Mouse (Mus musculus): ENCODE measurements around the gene Acp7.

Acp7 gene

GRCm38 (mm10) chr7:28576271-28576914, 54.7 kb downstream of the Acp7 start:
- DNase-seq (ENCODE audit: low spot score): peak; percentile 57

DNA sequence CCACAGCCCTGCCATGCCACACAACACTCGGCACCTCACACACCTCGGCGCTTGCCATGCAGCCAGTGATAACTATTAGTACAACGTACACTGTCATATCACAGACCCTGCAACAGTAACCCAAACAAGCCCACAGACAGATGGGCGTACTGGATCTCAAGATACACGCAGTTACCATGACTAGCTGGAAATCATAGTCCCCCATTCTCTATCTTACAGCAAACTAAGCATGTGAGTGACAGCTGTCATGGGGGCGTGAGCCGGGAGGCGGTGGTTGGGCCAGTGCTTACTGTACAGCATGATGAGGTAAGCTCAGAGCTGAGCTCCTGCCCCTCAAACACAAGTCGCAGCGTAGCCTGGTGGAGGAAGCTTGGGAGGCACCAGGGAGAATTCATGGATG, 55.5 kb downstream of the Acp7 start:
- peak; percentile 73 for DNase-seq (ENCODE audit: low spot score)

DNA sequence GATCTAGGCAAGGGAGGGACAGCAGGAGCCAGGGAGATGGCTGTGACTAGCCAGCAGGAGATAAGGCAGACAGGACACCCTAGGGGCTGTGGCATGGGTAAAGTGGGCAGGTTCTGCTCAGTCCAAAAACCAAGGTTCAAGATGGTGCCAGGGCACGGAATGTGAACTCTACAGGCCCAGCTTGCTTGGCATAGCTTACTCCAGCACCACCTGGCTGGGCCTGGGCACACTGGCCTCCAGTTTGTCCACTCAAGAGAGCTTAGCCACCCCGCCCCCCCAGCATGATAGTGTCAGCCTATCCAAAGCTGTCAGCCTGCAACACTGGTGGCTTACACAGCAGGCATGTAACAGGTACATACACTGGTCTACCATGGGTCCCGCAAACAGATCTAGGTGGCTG, 57.9 kb downstream of the Acp7 start:
- no peak for DNase-seq (ENCODE audit: low spot score)

DNA sequence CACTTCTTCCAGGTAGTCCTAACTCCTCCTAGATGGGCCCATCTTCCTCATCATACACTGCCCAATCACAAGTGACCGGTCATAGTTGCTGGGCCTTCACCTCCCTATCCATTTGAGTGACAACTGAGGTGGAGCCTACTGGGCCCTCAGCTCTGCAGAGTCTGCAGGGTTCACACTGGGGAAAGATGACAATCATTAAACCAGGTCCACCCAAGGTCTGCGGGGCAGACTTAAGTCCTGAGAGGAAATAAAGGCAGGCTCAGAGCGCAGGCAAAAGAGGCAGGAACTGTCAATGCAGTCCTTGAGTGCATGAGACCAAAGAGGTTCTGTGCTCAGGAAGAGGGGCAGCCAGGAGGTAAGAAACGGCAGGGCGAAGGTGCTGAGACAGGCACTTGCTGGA, 58.4 kb downstream of the Acp7 start:
- no peak for DNase-seq (ENCODE audit: low spot score)

DNA sequence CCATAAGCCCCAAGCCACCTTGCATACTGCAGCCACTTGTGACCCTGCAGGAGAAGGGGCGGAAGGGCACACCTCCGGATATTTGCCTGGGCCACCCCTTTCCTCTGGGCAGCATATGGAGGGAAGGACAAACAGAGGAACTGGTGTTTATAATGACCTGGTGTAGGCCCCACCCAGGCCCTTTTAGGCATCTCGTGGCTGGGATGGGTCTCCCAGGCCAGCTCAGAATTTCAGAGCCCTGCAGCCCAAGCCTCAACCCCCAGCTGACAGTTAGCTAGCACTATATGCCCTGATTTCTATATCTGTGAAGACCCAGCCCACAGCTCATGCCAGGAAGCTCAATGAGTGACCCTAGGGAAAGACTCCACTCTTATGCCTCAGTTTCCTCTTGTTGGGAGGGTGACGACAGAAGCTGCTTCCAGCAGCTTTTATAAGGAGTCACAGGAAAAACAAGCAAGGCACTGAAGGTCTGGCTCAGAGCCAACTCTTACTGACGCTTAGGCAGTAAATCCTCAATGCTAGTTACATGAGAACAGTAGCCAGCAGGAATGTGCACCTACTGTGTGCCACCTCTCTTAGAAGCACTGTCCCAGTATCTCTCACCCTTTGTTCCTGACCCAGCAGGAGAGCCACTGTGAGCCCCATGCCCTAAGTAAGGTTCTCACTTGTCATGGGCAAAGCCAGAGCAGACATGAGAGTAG, 60.0 kb downstream of the Acp7 start:
- no peak for DNase-seq (ENCODE audit: low spot score)

DNA sequence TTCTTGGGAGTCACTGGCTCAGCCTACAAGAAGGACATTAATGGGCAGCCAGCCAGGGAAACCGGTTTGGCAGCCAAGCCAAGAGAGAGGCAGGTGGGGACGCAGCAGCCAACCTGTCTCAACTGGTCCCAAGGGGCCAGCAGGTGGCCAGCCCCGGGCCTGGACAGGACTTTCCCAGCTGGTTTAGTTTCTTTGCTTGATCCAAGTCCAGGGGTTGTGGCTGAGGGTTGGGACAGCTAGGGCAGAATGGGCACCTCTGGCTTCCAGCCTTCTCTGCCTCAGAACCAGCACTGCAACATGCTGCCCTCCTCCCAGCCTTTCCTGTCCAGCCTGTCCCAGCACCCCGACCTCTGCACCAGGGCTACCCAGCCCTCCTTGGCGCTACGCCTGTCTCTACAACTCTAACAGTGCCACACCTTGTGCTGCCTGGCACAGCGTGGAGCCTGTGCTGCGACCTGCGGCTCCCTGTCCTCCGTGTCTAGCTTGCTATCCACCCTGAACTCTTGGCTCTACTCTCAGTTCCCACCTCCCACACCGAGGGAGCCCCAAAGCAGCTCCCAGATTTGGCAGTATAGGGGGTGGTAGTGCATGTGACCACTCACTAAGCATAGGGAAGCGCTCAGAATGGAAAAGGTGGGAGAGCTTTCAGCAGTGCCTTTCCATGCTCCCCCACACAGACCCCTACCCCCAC, 60.7 kb downstream of the Acp7 start:
- DNase-seq (ENCODE audit: low spot score): no peak

DNA sequence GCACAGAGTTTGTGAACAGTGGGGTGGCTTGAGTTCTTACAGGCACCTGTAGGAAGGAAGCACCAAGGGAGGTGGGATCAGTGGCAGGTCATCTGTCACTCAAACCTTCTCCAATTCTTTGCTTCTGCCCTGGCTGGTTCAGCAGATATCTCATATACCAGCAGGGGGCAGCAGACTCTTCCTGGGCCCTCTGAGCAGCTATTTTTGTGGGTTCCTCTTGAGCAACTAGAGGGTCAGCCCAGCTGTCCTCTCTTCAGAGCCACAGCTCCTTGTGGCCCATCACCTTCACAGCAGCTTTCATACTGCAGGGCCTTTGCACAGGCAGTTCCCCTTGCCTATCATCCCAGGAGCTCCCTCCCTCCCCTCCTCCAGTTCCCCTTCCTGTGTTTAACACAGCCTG, 62.9 kb downstream of the Acp7 start:
- peak; percentile 83 for DNase-seq (ENCODE audit: low spot score)

- DNase-seq (ENCODE audit: low spot score): no peak
Measured at GRCm38 (mm10) chr7:28567539-28567938, 63.6 kb downstream of the Acp7 start.

DNA sequence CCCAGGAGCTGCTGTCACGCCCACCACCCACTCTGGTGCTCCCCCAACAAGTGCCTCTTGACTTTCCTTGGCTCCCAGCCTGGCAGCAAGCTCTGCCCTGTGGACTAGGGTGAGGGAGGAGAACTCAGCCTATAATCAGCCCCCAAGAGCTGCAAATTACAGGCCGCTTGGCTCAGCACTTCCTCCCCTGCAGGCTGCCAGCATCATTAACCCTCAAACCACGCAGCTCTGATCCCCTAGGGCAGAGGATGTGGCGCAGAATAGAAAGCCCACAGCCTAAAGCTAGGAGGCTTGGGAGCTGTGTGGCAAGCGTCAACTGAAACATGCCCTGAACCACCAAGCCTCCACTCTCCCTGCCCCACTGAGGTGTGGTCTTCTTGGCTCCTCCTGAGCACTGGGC, 65.7 kb downstream of the Acp7 start:
- no peak for DNase-seq (ENCODE audit: low spot score)

GRCm38 (mm10) chr7:28562951-28563350, 68.2 kb downstream of the Acp7 start:
- DNase-seq (ENCODE audit: low spot score): no peak

DNA sequence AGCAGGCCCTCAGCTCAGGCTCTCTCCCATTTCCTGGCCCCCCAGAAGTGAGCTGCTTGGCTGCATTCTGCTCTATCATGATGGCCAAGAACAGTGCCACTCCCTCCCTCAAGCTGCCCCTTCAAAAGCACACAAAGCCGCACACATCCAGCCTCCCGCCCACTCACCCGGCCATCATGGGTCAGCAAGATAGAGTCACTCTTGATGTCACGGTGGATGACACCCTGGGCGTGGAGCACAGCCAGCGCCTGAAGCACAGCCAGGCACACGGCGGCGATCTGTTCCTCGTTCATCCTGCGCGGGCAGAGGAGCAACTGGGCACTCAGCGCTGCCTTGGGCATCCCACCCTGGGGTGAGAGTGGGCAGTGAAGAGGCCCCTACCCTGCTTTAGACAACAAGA, 68.8 kb downstream of the Acp7 start:
- DNase-seq (ENCODE audit: low spot score): no peak

DNA sequence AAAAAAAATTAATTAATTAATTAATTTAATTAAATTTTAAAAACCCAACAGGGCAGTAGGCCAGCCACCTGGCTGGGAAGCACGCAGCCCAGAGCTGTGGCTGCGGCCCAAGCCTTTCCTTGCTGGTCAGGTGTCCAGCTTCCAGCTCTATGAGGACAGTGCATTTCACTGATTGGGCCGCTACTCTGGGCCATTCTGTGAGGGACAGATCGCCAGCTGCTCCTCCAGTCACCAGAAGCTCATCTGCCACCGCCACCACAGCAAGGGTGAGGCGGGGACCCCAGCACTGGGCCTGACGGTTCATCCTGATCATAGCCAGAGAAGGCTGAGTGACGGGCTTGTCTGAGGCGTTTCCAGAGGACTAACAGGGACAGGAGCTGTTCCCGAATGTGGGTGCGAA, 69.2 kb downstream of the Acp7 start:
- DNase-seq (ENCODE audit: low spot score): no peak

GRCm38 (mm10) chr7:28560856-28561255, 70.3 kb downstream of the Acp7 start:
- no peak for DNase-seq (ENCODE audit: low spot score)

DNA sequence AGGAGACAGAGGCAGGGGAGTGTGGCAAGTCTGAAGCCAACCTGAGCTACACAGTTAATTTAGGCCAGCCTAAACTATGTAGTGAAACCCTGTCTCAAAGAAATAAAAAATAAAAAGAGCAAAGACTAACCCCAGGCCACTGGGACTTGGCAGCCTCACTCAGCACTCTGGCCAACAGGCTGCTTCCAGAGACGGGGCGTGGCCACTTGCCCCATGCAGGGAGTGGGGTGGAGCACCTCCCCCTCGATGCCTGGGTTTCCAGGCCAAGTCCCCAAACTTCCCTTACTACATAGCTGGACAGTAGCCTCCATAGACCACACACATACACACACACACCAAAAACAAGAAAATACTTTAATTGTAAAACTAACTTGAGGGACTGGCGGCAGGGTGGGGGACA, 72.6 kb downstream of the Acp7 start:
- DNase-seq (ENCODE audit: low spot score): no peak

DNA sequence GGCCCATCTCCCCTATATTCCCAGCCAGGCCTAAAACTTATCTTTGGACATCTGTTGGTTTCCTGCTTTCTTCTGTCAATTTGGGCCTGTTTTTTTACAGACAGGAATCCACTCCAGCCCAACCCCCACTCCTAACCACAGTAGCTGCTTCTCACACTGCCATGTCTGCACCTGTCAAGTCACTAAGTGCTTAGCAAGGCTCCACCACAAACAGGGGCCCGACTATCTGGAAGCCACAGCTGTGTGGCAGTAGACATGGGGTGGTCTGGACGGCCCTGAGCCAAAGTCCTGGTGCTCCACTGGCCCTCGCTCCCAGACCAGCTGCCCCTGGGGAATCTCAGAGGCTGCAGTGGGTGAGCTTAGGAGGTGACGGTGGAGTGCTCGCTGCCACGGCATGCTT, 73.4 kb downstream of the Acp7 start:
- DNase-seq (ENCODE audit: low spot score): no peak
